In the genomic region with DNA sequence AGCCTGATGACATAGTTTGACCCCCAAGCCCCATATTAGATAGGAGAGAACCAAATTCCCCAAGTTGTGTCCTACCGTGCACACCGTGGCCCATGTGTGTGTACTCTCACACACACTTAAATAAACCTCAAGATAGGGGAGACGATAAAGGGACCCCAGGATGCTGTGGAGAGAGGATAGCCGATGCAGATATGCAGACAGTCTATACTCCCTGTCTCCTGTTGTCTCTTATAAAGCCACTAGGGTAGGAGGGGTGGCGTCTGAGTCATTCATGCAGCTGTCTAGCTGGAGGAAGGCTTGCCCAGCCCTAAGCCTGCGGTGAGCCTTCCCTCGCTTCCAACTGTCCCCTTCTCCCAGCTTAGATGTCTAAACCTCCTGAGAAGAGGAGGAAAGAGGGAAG, we compare ENCODE assay signal across 16 mouse cellular contexts. TPM values are rescaled to one million over a fixed set of nuclear protein-coding genes. Genes with fewer than 3 reads are reported as not detected.
DNase-seq lines count a peak whose midpoint lies in the region; ATAC-seq lines count a peak whose summit lies in the region.
"Had no signal": no experiment of that assay in that cellular context is flagged by ENCODE, and none has a peak within 500 bp of the region (broad histone marks: within the 10 kb centered on the region; RNA-seq: fewer than 3 reads in every experiment).

No protein-coding gene starts in this region.

- no peak overlapping the region for H3K27ac ChIP-seq in limb, embryonic 13.5 days
- H3K27ac ChIP-seq in limb, embryonic 10.5 days: no peak overlapping the region
- H3K27ac ChIP-seq in embryonic facial prominence, embryonic 14.5 days (replicated peaks; ENCODE audit: low read depth, low read length): peak overlapping the region; percentile 33; the same call in 1 of the 2 replicates
- no peak overlapping the region for H3K27ac ChIP-seq in neural tube, embryonic 15.5 days (replicated peaks)
- H3K27ac ChIP-seq: hindbrain, embryonic 13.5 days; neural tube, embryonic 12.5 days had no signal

- no peaks in the 10 kb centered on the region for H3K9me3 ChIP-seq in erythroblast, embryonic 14.5 days (ENCODE audit: control insufficient read depth, low read length)
- H3K9me3 ChIP-seq in limb, embryonic 13.5 days: no peaks in the 10 kb centered on the region
- H3K9me3 ChIP-seq in limb, embryonic 10.5 days (replicated peaks): no peaks in the 10 kb centered on the region
- H3K9me3 ChIP-seq in embryonic facial prominence, embryonic 14.5 days (ENCODE audit: control insufficient read depth, low read length): no peaks in the 10 kb centered on the region
- no peaks in the 10 kb centered on the region for H3K9me3 ChIP-seq in neural tube, embryonic 15.5 days (replicated peaks)
- H3K9me3 ChIP-seq: hindbrain, embryonic 13.5 days; neural tube, embryonic 12.5 days had no signal

- ATAC-seq in erythroblast, adult 5-6 weeks (replicated peaks; ENCODE audit: low FRiP score, poor library complexity, severe bottlenecking): no peak
- ATAC-seq in limb, embryonic 13.5 days (ENCODE audit: low FRiP score, low read depth): no peak
- no peak for ATAC-seq in embryonic facial prominence, embryonic 14.5 days (ENCODE audit: low read depth)
- ATAC-seq in neural tube, embryonic 15.5 days (ENCODE audit: low FRiP score): no peak

- WGBS in limb, embryonic 13.5 days: 87% methylated on average over 7 of the region's 7 CpGs
- WGBS in limb, embryonic 10.5 days: 84% methylated on average over 7 of the region's 7 CpGs
- 86% methylated on average over 7 of the region's 7 CpGs for WGBS in embryonic facial prominence, embryonic 14.5 days
- WGBS in neural tube, embryonic 15.5 days: 79% methylated on average over 7 of the region's 7 CpGs

- H3K9ac ChIP-seq in limb, embryonic 13.5 days: no peak overlapping the region
- H3K9ac ChIP-seq in embryonic facial prominence, embryonic 14.5 days (ENCODE audit: low read depth, low read length): no peak overlapping the region
- H3K9ac ChIP-seq in neural tube, embryonic 15.5 days (replicated peaks): no peak overlapping the region
- H3K9ac ChIP-seq: hindbrain, embryonic 13.5 days; neural tube, embryonic 12.5 days had no signal

- DNase-seq in limb, embryonic 10.5 days (ENCODE audit: low spot score): no peak
- no peak for DNase-seq in embryonic facial prominence, embryonic 14.5 days (ENCODE audit: low spot score)
- DNase-seq in thymus, postnatal 4 days: no peak
- DNase-seq in cerebellum, postnatal 14 days: no peak
- DNase-seq: adrenal gland, postnatal 14 days; B cell, adult 2 months; cerebellum, adult 2 months; lung, postnatal 4 days; right cerebral cortex, postnatal 25 days had no signal

- peak overlapping the region; percentile 83 for H3K4me3 ChIP-seq in erythroblast, embryonic 14.5 days (replicated peaks)
- no peak overlapping the region for H3K4me3 ChIP-seq in limb, embryonic 13.5 days
- H3K4me3 ChIP-seq in limb, embryonic 10.5 days: no peak overlapping the region
- H3K4me3 ChIP-seq in embryonic facial prominence, embryonic 14.5 days (ENCODE audit: low read depth, low read length): peak overlapping the region; percentile 97
- H3K4me3 ChIP-seq in neural tube, embryonic 15.5 days (replicated peaks): no peak overlapping the region
- H3K4me3 ChIP-seq: hindbrain, embryonic 13.5 days; neural tube, embryonic 12.5 days had no signal

- peaks cover 67% of the 10 kb centered on the region for H3K36me3 ChIP-seq in erythroblast, embryonic 14.5 days (ENCODE audit: control insufficient read depth)
- peaks cover 21% of the 10 kb centered on the region for H3K36me3 ChIP-seq in limb, embryonic 13.5 days
- H3K36me3 ChIP-seq in limb, embryonic 10.5 days: 0 out of 2 replicates have a peak, but pooled peaks cover 2% of the 10 kb centered on the region
- H3K36me3 ChIP-seq in embryonic facial prominence, embryonic 14.5 days (ENCODE audit: control insufficient read depth, insufficient read depth, low read length): peaks cover 33% of the 10 kb centered on the region
- no peaks in the 10 kb centered on the region for H3K36me3 ChIP-seq in neural tube, embryonic 15.5 days
- H3K36me3 ChIP-seq: hindbrain, embryonic 13.5 days; neural tube, embryonic 12.5 days had no signal

- H3K4me2 ChIP-seq in limb, embryonic 13.5 days (replicated peaks): peak overlapping the region; percentile 99
- peak overlapping the region; percentile 84 for H3K4me2 ChIP-seq in embryonic facial prominence, embryonic 14.5 days (ENCODE audit: low read depth, low read length)
- H3K4me2 ChIP-seq in neural tube, embryonic 15.5 days: peak overlapping the region; percentile 95; the same call in 1 of the 2 replicates
- H3K4me2 ChIP-seq: neural tube, embryonic 12.5 days had no signal

- peaks cover 87% of the 10 kb centered on the region for H3K4me1 ChIP-seq in erythroblast, embryonic 14.5 days (ENCODE audit: control insufficient read depth)
- peaks cover 63% of the 10 kb centered on the region for H3K4me1 ChIP-seq in limb, embryonic 13.5 days
- peaks cover 34% of the 10 kb centered on the region for H3K4me1 ChIP-seq in limb, embryonic 10.5 days
- H3K4me1 ChIP-seq in embryonic facial prominence, embryonic 14.5 days (ENCODE audit: control insufficient read depth, insufficient read depth, low read length): peaks cover 45% of the 10 kb centered on the region
- peaks cover 46% of the 10 kb centered on the region for H3K4me1 ChIP-seq in neural tube, embryonic 15.5 days

- H3K27me3 ChIP-seq in erythroblast, embryonic 14.5 days (ENCODE audit: control insufficient read depth): no peaks in the 10 kb centered on the region
- no peaks in the 10 kb centered on the region for H3K27me3 ChIP-seq in limb, embryonic 13.5 days
- H3K27me3 ChIP-seq in limb, embryonic 10.5 days (ENCODE audit: low read depth, poor library complexity, severe bottlenecking): peaks cover 48% of the 10 kb centered on the region
- no peaks in the 10 kb centered on the region for H3K27me3 ChIP-seq in embryonic facial prominence, embryonic 14.5 days (replicated peaks; ENCODE audit: control insufficient read depth, insufficient read depth, low read length)
- H3K27me3 ChIP-seq in neural tube, embryonic 15.5 days (replicated peaks): peaks cover 9% of the 10 kb centered on the region; the same call in 1 of the 2 replicates

RNA-seq across cellular contexts. Expression of a gene that starts 9.7 kb away (rescaled TPM):
- polyA plus RNA-seq in erythroblast, embryonic 14.5 days (2012): 137 and 158 TPM in 2 replicates
- 6.9 and 9.0 TPM in 2 replicates for total RNA-seq in erythroblast, adult 5-6 weeks (2015; ENCODE audit: low replicate concordance)
- 45.6 and 52.7 TPM in 2 replicates for total RNA-seq in erythroblast, adult 5-6 weeks (2017; ENCODE audit: low replicate concordance)
- polyA plus RNA-seq in limb, embryonic 13.5 days (2015; fragmentation: Nextera tagmentation; extraction: Ambion mirVana): 174 and 183 TPM in 2 replicates
- polyA plus RNA-seq in limb, embryonic 10.5 days (2016; fragmentation: Nextera tagmentation; extraction: Ambion mirVana): 9.2 and 14.5 TPM in 2 replicates
- polyA plus RNA-seq in embryonic facial prominence, embryonic 14.5 days (2014; fragmentation: Nextera tagmentation; extraction: Ambion mirVana): 426 and 482 TPM in 2 replicates
- polyA plus RNA-seq in neural tube, embryonic 15.5 days (2015; fragmentation: Nextera tagmentation; extraction: Ambion mirVana): 70.3 and 78.7 TPM in 2 replicates

RNA-seq across cellular contexts. Expression of a gene that starts 32.1 kb away (rescaled TPM):
- 0.01 and 0.02 TPM in 2 replicates for polyA plus RNA-seq in erythroblast, embryonic 14.5 days (2012)
- 0.19 and 1.5 TPM in 2 replicates for total RNA-seq in erythroblast, adult 5-6 weeks (2015; ENCODE audit: low replicate concordance)
- total RNA-seq in erythroblast, adult 5-6 weeks (2017; ENCODE audit: low replicate concordance): 0.34 TPM in 1 of 2 replicates, not detected in the other
- 32.9 and 33.9 TPM in 2 replicates for polyA plus RNA-seq in limb, embryonic 13.5 days (2015; fragmentation: Nextera tagmentation; extraction: Ambion mirVana)
- polyA plus RNA-seq in limb, embryonic 10.5 days (2016; fragmentation: Nextera tagmentation; extraction: Ambion mirVana): 28.9 and 34.8 TPM in 2 replicates
- 21.5 and 24.7 TPM in 2 replicates for polyA plus RNA-seq in embryonic facial prominence, embryonic 14.5 days (2014; fragmentation: Nextera tagmentation; extraction: Ambion mirVana)
- polyA plus RNA-seq in neural tube, embryonic 15.5 days (2015; fragmentation: Nextera tagmentation; extraction: Ambion mirVana): 18.6 and 19.2 TPM in 2 replicates

RNA-seq across cellular contexts. Expression of a gene that starts 39.1 kb away (rescaled TPM):
- 0.11 and 0.12 TPM in 2 replicates for polyA plus RNA-seq in erythroblast, embryonic 14.5 days (2012)
- total RNA-seq in erythroblast, adult 5-6 weeks (2015; ENCODE audit: low replicate concordance): 29.7 and 57.3 TPM in 2 replicates
- total RNA-seq in erythroblast, adult 5-6 weeks (2017; ENCODE audit: low replicate concordance): 9.8 and 20.7 TPM in 2 replicates
- polyA plus RNA-seq in limb, embryonic 13.5 days (2015; fragmentation: Nextera tagmentation; extraction: Ambion mirVana): 7.9 and 9.9 TPM in 2 replicates
- polyA plus RNA-seq in limb, embryonic 10.5 days (2016; fragmentation: Nextera tagmentation; extraction: Ambion mirVana): 4.7 and 6.7 TPM in 2 replicates
- 9.5 and 10.1 TPM in 2 replicates for polyA plus RNA-seq in embryonic facial prominence, embryonic 14.5 days (2014; fragmentation: Nextera tagmentation; extraction: Ambion mirVana)
- polyA plus RNA-seq in neural tube, embryonic 15.5 days (2015; fragmentation: Nextera tagmentation; extraction: Ambion mirVana): 28.2 and 28.8 TPM in 2 replicates

RNA-seq across cellular contexts. Expression of a gene that starts 48.0 kb away (rescaled TPM):
- not detected in 2 replicates for polyA plus RNA-seq in erythroblast, embryonic 14.5 days (2012)
- not detected in 2 replicates for total RNA-seq in erythroblast, adult 5-6 weeks (2015; ENCODE audit: low replicate concordance)
- total RNA-seq in erythroblast, adult 5-6 weeks (2017; ENCODE audit: low replicate concordance): not detected in 2 replicates
- polyA plus RNA-seq in limb, embryonic 13.5 days (2015; fragmentation: Nextera tagmentation; extraction: Ambion mirVana): 7.7 and 9.3 TPM in 2 replicates
- polyA plus RNA-seq in limb, embryonic 10.5 days (2016; fragmentation: Nextera tagmentation; extraction: Ambion mirVana): 1.7 and 3.7 TPM in 2 replicates
- 33.8 and 38.0 TPM in 2 replicates for polyA plus RNA-seq in embryonic facial prominence, embryonic 14.5 days (2014; fragmentation: Nextera tagmentation; extraction: Ambion mirVana)
- polyA plus RNA-seq in neural tube, embryonic 15.5 days (2015; fragmentation: Nextera tagmentation; extraction: Ambion mirVana): 0.29 and 4.1 TPM in 2 replicates
- total RNA-seq: adrenal gland, postnatal 14 days; gastrocnemius, adult 18-20 months had no signal
- polyA plus RNA-seq: hindbrain, embryonic 13.5 days had no signal

RNA-seq across cellular contexts. Expression of a gene that starts 52.8 kb away (rescaled TPM):
- 7.4 and 12.2 TPM in 2 replicates for polyA plus RNA-seq in erythroblast, embryonic 14.5 days (2012)
- 4.2 and 8.6 TPM in 2 replicates for total RNA-seq in erythroblast, adult 5-6 weeks (2015; ENCODE audit: low replicate concordance)
- total RNA-seq in erythroblast, adult 5-6 weeks (2017; ENCODE audit: low replicate concordance): 14.3 and 15.8 TPM in 2 replicates
- polyA plus RNA-seq in limb, embryonic 13.5 days (2015; fragmentation: Nextera tagmentation; extraction: Ambion mirVana): 147 and 154 TPM in 2 replicates
- 151 and 159 TPM in 2 replicates for polyA plus RNA-seq in limb, embryonic 10.5 days (2016; fragmentation: Nextera tagmentation; extraction: Ambion mirVana)
- polyA plus RNA-seq in embryonic facial prominence, embryonic 14.5 days (2014; fragmentation: Nextera tagmentation; extraction: Ambion mirVana): 97.9 and 107 TPM in 2 replicates
- 189 and 193 TPM in 2 replicates for polyA plus RNA-seq in neural tube, embryonic 15.5 days (2015; fragmentation: Nextera tagmentation; extraction: Ambion mirVana)

Comparison
In these comparisons a context has a peak if more than half of its experiments do, and no peak if none do; other contexts are left out.
1. H3K4me3 ChIP-seq: peak in erythroblast, embryonic 14.5 days (single experiment) and embryonic facial prominence, embryonic 14.5 days (single experiment); none in limb, embryonic 13.5 days (single experiment), limb, embryonic 10.5 days (single experiment) and neural tube, embryonic 15.5 days (single experiment).
2. RNA of a gene that starts 32.1 kb away (polyA plus RNA-seq): 28.9 to 34.8 TPM in limb, embryonic 10.5 days, 32.9 to 33.9 TPM in limb, embryonic 13.5 days, 21.5 to 24.7 TPM in embryonic facial prominence, embryonic 14.5 days and 18.6 to 19.2 TPM in neural tube, embryonic 15.5 days; 0.01 to 0.02 TPM in erythroblast, embryonic 14.5 days; every median in the first group is over 10 times any median in the second.
3. Peak in every context shown above with its lines, with median percentiles within 50 percentile points of each other: H3K4me2 ChIP-seq.